Mouse (Mus musculus): Measurements from ENCODE around the gene Sfmbt1. TPM values are rescaled to one million over a fixed set of nuclear protein-coding genes. Genes with fewer than 3 reads are reported as not detected.

Sfmbt1 gene
- polyA plus RNA-seq, 1 experiment, result 8.8 TPM

DNA sequence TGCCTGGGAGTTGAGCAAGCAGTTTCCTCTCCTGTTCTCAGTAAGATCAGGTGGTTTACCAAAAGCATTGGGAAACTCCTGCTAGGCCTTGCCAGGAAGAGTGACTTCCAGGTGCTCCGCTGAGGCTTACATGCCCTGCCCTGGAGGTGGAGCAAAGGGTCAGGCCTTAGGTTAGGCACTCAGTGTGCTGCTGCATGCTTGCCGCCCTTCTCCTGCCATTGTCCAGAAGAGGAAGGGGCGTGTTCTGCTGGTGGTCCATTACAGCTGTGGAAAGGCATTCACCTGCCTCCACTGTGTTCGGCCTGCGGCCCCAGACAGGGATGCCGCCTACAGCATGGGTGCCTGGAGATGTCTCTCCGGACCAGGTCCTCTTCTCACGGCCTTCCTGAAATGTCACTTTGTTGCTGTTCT is 154.7 kb downstream of the Sfmbt1 start:
- DNase-seq (ENCODE audit: extremely low spot score in 1 of 2, low spot score in 1 of 2), result no peak

DNA sequence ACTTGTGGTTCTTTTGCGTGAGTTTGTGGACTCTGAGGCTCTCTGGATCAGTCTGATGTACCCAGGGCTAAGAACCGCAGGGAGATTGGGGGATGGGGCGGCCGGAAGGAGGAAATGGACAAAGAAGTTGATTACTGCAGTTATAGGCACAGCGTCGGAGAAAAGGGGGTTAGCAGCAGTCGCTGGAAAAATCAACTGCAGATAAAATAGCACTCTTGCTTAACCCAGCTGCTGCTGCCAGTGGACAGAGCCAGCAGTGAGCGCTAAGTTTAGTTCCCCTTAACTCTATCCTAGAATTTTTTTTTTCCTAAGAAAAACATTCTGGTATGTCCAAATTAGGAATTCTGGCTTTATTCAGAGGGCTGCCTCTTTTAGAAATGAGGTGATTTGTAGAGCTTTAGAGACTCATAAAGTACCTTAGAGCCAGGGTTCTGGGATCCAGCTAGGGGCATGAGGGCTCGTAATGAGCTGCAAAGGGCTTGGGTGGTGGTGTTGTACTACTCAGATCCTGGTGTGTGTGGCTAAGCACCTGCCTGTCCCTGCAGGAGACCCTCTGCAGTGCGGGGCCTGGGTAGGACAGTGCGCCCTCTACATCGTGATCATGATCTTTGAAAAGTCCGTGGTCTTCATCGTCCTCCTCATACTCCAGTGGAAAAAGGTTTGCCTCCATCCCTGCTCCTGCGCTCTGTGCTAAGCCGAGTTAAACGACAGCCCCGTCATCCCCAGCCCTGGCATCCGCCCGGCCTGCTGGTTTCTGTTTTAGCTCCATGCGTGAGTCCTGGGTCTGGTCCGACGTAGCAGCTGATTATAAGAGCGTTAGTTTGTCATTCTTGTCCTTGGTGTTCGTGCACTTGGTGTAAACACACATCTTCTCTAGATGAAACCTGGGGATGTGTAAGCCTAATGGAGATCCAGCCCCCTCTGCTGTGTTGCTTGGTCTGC is 155.8 kb downstream of the Sfmbt1 start:
- no peak for DNase-seq (ENCODE audit: extremely low spot score in 1 of 2, low spot score in 1 of 2)

Other genes starting within 250 kb of the Sfmbt1 start
- 22.3 and 27.5 TPM in 2 replicates for gene Dcp1a, start 235.3 kb upstream of the Sfmbt1 start, polyA plus RNA-seq (2012; rRNA removed)
- 80.3 and 82.8 TPM in 2 replicates for gene Cacna1d, start 223.4 kb upstream of the Sfmbt1 start, polyA plus RNA-seq (2012; rRNA removed)
- 131 and 143 TPM in 2 replicates for gene Tkt, start 166.5 kb upstream of the Sfmbt1 start, polyA plus RNA-seq (2012; rRNA removed)
- gene Prkcd, start 88.6 kb upstream of the Sfmbt1 start, polyA plus RNA-seq (2012; rRNA removed), result 17.1 and 18.9 TPM in 2 replicates
- gene Rft1, start 60.5 kb upstream of the Sfmbt1 start, polyA plus RNA-seq (2012; rRNA removed), result 12.1 and 12.9 TPM in 2 replicates
- gene Tmem110, start 110.7 kb downstream of the Sfmbt1 start, polyA plus RNA-seq (2012; rRNA removed), result 32.6 and 33.3 TPM in 2 replicates
- gene Mustn1, start 164.4 kb downstream of the Sfmbt1 start, polyA plus RNA-seq (2012; rRNA removed), result 2.3 and 3.3 TPM in 2 replicates
- 0.08 and 0.13 TPM in 2 replicates for gene Itih4, start 171.6 kb downstream of the Sfmbt1 start, polyA plus RNA-seq (2012; rRNA removed)
- 26.1 and 28.7 TPM in 2 replicates for gene Itih3, start 208.9 kb downstream of the Sfmbt1 start, polyA plus RNA-seq (2012; rRNA removed)
- gene Itih1, start 228.4 kb downstream of the Sfmbt1 start, polyA plus RNA-seq (2012; rRNA removed), result not detected in 2 replicates
- 13.4 and 14.3 TPM in 2 replicates for gene Nek4, start 236.5 kb downstream of the Sfmbt1 start, polyA plus RNA-seq (2012; rRNA removed)